Mouse (Mus musculus): ENCODE measurements around the gene Bmp6. TPM values are rescaled to one million over a fixed set of nuclear protein-coding genes. Genes with fewer than 3 reads are reported as not detected.

The Bmp6 gene
- polyA plus RNA-seq, 1 experiment = not detected

DNA sequence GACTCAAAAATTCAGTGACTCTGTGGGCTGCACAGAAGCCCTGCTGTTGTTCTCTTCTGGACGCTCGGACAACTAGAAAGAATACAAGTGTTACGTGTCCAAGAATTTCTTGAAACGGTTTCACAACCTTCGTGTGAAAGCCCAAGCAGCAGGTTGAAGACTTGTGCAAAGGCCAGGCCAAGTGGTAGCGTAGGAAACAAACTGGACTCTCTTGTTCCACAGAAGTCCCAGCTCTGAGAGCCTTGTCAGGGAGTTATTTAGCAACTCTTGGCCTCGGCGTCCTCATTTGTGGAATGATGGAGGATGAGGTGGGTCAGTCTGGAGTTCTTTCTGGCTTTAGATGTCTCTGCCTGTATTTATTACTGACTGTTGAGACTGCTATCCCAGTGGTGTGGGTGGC, 55.8 kb downstream of the Bmp6 start:
- H3K4me3 ChIP-seq (ENCODE audit: insufficient read depth, low read depth, low read length) = no peak overlapping the region
- H3K4me1 ChIP-seq (ENCODE audit: control insufficient read depth, insufficient read depth, low read length) = no peaks in the 10 kb centered on the region
- WGBS = 59% methylated on average over 8 of the region's 8 CpGs
- TF ChIP-seq POLR2A (IDR thresholded peaks at IDR 0.05; ENCODE audit: insufficient read depth, low read depth, low read length) = no peak
- no peak overlapping the region for H3K27ac ChIP-seq (ENCODE audit: insufficient read depth, low read depth, low read length)

DNA sequence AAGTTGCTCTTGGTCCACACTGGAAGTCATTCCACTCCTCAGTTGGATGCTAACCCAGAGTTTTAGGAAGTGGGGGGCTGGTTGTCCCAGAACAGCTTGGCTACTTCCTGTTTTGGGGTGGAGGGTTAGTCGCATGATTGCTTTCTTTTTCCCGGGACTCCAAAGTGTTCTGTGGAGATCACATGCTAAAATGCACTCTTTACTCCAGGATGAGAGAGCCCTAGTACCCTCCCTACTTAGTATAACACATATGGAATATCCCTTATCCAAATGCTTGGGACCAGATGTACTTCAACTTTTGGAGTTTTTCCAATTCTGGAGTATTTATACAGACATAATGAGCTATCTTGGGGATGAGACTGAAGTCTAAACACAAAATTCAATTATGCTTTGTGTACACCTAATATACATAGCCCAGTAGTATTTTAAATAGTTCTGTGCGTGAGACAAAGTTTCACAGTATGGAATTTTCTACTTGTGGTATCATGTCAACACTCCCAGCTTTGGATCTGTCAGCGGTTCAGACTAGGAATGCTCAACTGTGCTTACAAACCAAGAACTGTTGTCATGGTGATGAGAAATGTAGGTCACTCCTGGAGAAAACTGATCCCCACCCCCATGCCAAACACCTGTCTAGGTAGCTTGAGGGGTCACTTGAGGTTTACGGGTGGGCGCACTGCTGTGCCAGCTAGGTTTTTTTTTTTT, 62.9 kb downstream of the Bmp6 start:
- WGBS = 72% methylated on average over 6 of the region's 6 CpGs
- peaks cover 6% of the 10 kb centered on the region for H3K4me1 ChIP-seq (ENCODE audit: control insufficient read depth, insufficient read depth, low read length)
- no peak overlapping the region for H3K4me3 ChIP-seq (ENCODE audit: insufficient read depth, low read depth, low read length)
- no peak for TF ChIP-seq CTCF (IDR thresholded peaks at IDR 0.05; ENCODE audit: insufficient read depth, low read depth, low read length)
- no peak for TF ChIP-seq POLR2A (IDR thresholded peaks at IDR 0.05; ENCODE audit: insufficient read depth, low read depth, low read length)
- no peak overlapping the region for H3K27ac ChIP-seq (ENCODE audit: insufficient read depth, low read depth, low read length)

DNA sequence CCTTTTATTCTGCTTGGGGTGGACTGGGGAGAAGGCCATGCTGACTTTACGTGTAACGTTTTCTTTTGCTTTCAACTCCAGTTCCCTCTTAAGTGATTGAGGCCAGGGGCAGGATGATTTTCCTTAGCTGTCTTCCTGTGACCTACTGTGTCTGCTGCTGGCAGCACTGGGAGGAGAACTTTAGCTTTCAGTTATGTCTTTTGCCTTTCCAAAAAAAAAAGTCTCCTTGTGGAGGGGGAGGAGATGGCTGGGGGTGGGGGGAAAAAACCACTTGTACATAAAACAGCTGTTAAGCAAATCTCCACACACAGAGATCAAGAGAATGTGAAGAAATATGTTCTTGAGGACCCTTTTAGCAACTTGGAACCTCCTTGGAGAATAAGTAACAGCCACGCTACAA, 63.7 kb downstream of the Bmp6 start:
- H3K4me3 ChIP-seq (ENCODE audit: insufficient read depth, low read depth, low read length) = no peak overlapping the region
- 79% methylated on average over 3 of the region's 3 CpGs for WGBS
- TF ChIP-seq CTCF (IDR thresholded peaks at IDR 0.05; ENCODE audit: insufficient read depth, low read depth, low read length) (no peak), POLR2A (IDR thresholded peaks at IDR 0.05; ENCODE audit: insufficient read depth, low read depth, low read length) (no peak)
- H3K27ac ChIP-seq (ENCODE audit: insufficient read depth, low read depth, low read length) = no peak overlapping the region
- H3K4me1 ChIP-seq (ENCODE audit: control insufficient read depth, insufficient read depth, low read length) = peaks cover 6% of the 10 kb centered on the region

DNA sequence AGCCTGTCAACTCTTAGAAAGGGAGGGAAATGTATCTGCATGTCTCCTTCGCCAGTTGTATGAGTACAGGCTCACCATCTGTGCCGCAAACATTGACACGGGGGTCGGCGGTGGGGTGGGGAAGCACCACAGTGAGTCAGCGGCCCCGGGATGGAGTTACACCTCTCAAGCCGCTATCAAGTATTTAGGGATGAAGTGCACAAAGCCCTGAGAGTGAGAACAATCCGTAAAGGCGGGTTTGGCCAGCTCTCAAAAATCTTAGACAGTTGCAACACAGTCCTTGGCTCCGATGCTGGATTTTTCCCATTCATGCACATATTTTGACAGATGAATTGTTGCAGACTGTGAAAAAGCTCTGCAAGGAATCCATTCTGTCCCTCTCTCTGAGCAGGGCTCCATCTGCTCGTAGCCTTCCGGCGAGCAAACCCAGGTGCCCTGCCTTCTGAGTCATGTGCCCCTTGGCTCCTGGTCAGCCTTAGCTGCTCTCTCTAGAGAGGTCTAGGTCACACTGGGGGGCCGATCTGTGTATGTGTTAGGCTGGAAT, 65.5 kb downstream of the Bmp6 start:
- no peak for TF ChIP-seq POLR2A (IDR thresholded peaks at IDR 0.05; ENCODE audit: insufficient read depth, low read depth, low read length)
- H3K27ac ChIP-seq (ENCODE audit: insufficient read depth, low read depth, low read length) = no peak overlapping the region
- no peak overlapping the region for H3K4me3 ChIP-seq (ENCODE audit: insufficient read depth, low read depth, low read length)
- H3K4me1 ChIP-seq (ENCODE audit: control insufficient read depth, insufficient read depth, low read length) = peaks cover 6% of the 10 kb centered on the region
- 9% methylated on average over 15 of the region's 15 CpGs for WGBS

DNA sequence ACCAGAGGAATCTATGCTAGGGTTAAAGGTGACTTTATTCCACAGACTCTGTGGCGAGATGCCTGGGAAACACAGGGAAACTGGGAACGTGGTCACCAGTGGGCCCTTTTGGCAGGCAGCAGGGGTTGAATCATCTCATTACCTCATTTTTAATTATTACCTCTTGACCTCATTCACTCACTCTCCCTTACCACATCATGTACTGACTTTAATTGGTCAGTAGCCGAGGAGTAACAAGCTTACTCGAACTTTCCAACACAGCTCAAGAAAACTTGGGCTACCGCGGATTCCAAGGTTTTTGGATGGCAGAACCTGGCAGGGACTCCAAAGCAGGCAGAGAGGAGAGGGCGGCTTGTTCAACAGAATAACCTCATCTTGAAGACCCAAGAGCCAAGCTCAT, 74.9 kb downstream of the Bmp6 start:
- WGBS = 54% methylated on average over 7 of the region's 7 CpGs

DNA sequence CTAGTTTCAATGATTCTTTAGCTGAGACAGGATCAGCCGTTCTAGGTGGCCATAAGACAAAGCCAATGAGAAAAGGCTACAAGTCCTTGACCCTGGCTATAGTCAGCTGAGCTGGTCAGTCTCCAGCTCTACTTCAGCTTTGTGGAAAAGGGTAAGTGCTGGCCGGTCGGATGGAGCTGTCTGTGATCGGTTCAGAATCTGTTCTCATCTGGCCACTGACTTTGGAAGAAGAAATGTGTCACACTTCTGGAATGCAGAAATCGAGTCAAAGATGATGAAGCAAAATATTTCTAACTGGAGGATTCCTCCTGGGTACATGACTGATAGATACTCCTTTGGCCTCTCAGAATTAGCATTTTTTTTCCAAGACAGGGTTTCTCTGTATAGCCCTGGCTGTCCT, 77.6 kb downstream of the Bmp6 start:
- TF ChIP-seq CTCF (IDR thresholded peaks at IDR 0.05; ENCODE audit: insufficient read depth, low read depth, low read length) (no peak), POLR2A (IDR thresholded peaks at IDR 0.05; ENCODE audit: insufficient read depth, low read depth, low read length) (no peak)
- H3K4me3 ChIP-seq (ENCODE audit: insufficient read depth, low read depth, low read length) = no peak overlapping the region
- no peaks in the 10 kb centered on the region for H3K4me1 ChIP-seq (ENCODE audit: control insufficient read depth, insufficient read depth, low read length)
- no peak overlapping the region for H3K27ac ChIP-seq (ENCODE audit: insufficient read depth, low read depth, low read length)
- WGBS = 88% methylated on average over 5 of the region's 5 CpGs

More for the DNA sequence above, 74.9 kb downstream of the Bmp6 start:
- no peak overlapping the region for H3K27ac ChIP-seq (ENCODE audit: insufficient read depth, low read depth, low read length)
- H3K4me3 ChIP-seq (ENCODE audit: insufficient read depth, low read depth, low read length) = no peak overlapping the region
- H3K4me1 ChIP-seq (ENCODE audit: control insufficient read depth, insufficient read depth, low read length) = no peaks in the 10 kb centered on the region
- no peak for TF ChIP-seq CTCF (IDR thresholded peaks at IDR 0.05; ENCODE audit: insufficient read depth, low read depth, low read length)
- TF ChIP-seq POLR2A (IDR thresholded peaks at IDR 0.05; ENCODE audit: insufficient read depth, low read depth, low read length) = no peak

DNA sequence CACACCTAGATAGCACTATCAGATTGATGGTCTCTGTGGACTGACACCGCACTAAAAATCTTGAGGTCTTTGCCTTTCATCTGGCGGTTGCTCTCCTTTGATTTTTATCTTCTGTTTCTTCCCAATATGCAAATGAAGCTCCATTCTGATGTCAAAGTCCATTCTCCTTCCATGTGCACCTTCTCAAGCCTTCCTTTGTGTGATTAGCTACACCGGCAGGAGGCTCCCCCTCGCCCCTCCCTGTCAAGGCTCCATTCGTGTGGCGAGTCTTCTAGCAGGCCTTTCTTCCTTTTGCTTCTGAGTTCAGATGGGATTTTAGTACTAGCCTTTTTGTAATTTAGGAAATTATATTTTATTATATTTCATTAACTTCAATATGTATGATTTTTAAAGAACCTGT, 80.4 kb downstream of the Bmp6 start:
- Histone ChIP-seq H3K27ac (ENCODE audit: insufficient read depth, low read depth, low read length) (no peak overlapping the region), H3K4me3 (ENCODE audit: insufficient read depth, low read depth, low read length) (no peak overlapping the region), H3K4me1 (ENCODE audit: control insufficient read depth, insufficient read depth, low read length) (no peaks in the 10 kb centered on the region)
- TF ChIP-seq CTCF (IDR thresholded peaks at IDR 0.05; ENCODE audit: insufficient read depth, low read depth, low read length) = no peak
- no peak for TF ChIP-seq POLR2A (IDR thresholded peaks at IDR 0.05; ENCODE audit: insufficient read depth, low read depth, low read length)
- WGBS = 76% methylated on average over 6 of the region's 6 CpGs

DNA sequence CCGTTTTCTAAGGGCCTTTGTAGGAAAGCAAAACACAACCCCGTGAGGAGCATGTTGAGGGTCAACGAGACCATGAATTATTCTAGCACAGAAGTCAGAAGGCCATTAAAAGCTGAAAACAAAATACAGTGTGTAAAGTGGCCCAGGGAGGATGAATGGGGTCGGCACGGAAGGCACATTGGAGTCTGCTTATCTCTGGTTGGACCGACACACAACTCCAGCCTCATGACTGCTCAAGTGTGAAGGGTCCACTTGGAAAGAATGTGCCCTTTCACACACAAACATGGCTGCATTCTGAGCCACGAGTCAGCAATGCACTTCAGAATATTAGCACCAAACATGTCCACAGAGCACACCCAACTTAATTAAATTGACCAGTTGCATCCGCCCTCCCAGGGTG, 84.8 kb downstream of the Bmp6 start:
- 68% methylated on average over 8 of the region's 8 CpGs for WGBS
- Histone ChIP-seq H3K4me1 (ENCODE audit: control insufficient read depth, insufficient read depth, low read length) (no peaks in the 10 kb centered on the region), H3K4me3 (ENCODE audit: insufficient read depth, low read depth, low read length) (no peak overlapping the region), H3K27ac (ENCODE audit: insufficient read depth, low read depth, low read length) (no peak overlapping the region)
- no peak for TF ChIP-seq POLR2A (IDR thresholded peaks at IDR 0.05; ENCODE audit: insufficient read depth, low read depth, low read length)
- TF ChIP-seq CTCF (IDR thresholded peaks at IDR 0.05; ENCODE audit: insufficient read depth, low read depth, low read length) = no peak

DNA sequence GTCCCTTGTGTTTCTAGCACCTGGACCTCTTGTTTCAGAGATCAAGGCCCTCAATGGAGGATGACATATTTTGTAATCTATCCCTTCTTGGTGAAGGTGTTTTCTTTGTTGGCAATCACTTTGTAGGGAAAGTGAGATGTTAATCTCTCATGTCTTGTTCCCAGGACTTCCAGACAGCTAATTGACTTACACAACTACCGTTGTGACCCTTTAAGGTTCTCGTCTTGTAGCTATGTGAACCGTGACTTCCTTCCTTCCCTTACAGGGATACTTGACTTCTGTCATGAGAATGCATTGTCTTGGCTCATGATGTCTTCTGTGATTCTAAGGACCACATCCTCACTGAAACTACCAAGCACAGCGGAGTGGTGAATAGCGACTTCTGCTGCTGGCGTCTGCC, 85.2 kb downstream of the Bmp6 start:
- Histone ChIP-seq H3K4me1 (ENCODE audit: control insufficient read depth, insufficient read depth, low read length) (no peaks in the 10 kb centered on the region), H3K27ac (ENCODE audit: insufficient read depth, low read depth, low read length) (no peak overlapping the region), H3K4me3 (ENCODE audit: insufficient read depth, low read depth, low read length) (no peak overlapping the region)
- WGBS = 92% methylated on average over 6 of the region's 6 CpGs
- TF ChIP-seq POLR2A (IDR thresholded peaks at IDR 0.05; ENCODE audit: insufficient read depth, low read depth, low read length) = no peak
- no peak for TF ChIP-seq CTCF (IDR thresholded peaks at IDR 0.05; ENCODE audit: insufficient read depth, low read depth, low read length)

All from olfactory bulb, adult 2 months (tissue).